Mouse (Mus musculus) adrenal gland, adult (tissue): Measurements from ENCODE around the gene Gm10338.
"Not testable (repeated sequence)": the region's sequence is repeated elsewhere in the genome, so short reads cannot be mapped to it uniquely, and the experiment has no call there.

ENCODE experiments used
- DNase-seq, 2 experiments: peaks; one replicate each; pipeline ENCODE4 v3.0.0; 2022 to 2023; ENCODE audit warnings: low spot score in 1 of 2; ENCODE audit not compliant: inconsistent age in 2 of 2

The Gm10338 gene

DNA sequence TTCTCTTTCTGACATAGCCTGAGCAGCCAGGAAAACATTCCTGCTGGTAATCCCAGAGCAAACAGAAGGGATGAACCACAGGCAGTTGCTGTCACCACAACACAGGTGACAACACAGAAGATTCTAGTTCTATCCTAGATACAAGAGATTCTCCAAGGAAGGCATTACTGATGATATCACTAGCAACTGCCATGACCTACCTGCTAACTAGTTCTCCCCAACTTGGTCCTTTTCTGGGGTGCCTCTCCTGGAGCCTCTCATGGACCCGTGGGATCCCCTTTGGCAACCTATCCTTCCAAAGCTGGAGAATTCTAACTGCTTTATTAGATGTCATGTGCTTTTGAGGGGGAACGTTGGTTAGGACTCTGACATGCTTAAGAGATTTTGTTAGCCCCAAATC, at the start of gene Gm10338:
TSS of gene Gm10338 (minus strand) at position 101 of the 400 bp plus-strand sequence.
- DNase-seq, result not testable (repeated sequence)

DNA sequence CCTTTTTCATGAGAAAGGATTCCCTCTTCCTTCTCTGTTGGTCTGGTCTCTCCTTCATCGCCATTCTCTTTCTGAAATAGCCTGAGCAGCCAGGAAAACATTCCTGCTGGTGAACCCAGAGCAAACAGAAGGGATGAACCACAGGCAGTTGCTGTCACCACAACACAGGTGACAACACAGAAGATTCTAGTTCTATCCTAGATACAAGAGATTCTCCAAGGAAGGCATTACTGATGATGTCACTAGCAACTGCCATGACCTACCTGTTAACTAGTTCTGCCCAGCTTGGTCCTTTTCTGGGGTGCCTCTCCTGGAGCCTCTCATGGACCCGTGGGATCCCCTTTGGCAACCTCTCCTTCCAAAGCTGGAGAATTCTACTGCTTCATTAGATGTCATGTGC, 48.5 kb upstream of the Gm10338 start, which contains the start of gene Gm10128:
TSS of gene Gm10128 (minus strand) at position 101 of the 400 bp plus-strand sequence.
- not testable (repeated sequence) for DNase-seq

DNA sequence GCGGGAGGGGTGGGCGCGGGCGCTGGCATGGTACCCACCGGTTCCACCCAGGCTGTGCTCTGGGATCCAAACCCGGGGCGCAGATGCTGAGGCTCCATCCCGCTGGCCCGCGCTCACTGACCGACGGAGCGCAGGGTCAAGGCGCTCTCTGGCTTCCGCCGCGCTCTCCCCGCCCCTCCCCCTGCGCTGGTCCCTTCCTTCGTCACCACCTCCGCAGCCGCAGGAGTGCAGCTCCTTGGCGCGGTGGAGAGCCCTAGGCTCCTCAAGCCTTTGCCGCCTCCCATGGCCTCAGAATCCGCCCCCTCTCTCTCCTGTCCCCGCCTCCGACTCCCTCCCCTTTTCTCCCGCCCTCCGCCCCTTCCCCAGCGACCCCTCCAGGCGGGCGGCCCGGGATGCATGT, 27.0 kb downstream of the Gm10338 start, which contains the start of gene Gm3558:
TSS of gene Gm3558 (minus strand) at position 185 of the 400 bp plus-strand sequence.
- DNase-seq, result not testable (repeated sequence)

DNA sequence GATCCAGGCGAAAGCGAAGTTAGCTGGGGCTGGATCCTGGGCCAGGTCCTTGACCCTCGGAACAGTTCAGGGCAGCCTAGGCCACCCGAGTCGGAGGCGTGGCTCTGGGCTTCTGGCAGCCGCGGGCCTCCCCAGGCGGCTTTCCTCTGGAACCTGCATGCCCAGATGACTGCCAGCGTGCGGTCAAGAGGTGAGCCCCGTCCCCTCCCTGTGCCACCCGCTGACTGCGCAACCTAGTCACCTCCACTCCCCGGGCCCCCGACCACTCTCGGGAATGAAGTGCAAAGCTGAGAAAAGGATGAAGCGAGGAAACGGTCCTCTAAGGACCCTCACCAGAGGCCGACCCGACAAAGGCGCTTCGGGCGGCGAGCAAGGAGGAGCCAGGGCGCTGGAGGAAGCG, 27.5 kb downstream of the Gm10338 start:
- DNase-seq, result peak in 1 of 2 experiments; percentile 36

DNA sequence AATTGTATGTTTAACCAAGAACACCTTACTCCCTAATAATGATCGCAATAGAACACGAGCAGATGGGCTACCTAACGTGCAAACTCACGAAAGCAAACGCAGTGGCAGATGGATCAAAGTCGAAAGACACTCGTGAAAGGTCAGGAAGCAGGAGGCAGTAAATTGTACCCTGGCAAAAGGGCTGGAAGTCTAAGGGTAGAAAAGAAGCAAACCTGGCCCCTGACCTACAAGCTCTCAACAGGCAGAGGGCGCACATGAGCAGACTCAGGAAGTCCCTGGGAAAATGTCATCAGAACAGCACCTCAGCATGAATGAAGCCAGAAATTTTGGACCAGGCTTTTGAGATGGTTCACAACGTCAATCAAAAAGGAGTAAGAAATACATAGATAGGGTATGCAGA, 28.1 kb downstream of the Gm10338 start:
- peak; percentile 8 to 38 for DNase-seq
